Mouse (Mus musculus): Measurements from ENCODE around the gene Skida1.
"Not testable (repeated sequence)": the region's sequence is repeated elsewhere in the genome, so short reads cannot be mapped to it uniquely, and the experiment has no call there.

The Skida1 gene

DNA sequence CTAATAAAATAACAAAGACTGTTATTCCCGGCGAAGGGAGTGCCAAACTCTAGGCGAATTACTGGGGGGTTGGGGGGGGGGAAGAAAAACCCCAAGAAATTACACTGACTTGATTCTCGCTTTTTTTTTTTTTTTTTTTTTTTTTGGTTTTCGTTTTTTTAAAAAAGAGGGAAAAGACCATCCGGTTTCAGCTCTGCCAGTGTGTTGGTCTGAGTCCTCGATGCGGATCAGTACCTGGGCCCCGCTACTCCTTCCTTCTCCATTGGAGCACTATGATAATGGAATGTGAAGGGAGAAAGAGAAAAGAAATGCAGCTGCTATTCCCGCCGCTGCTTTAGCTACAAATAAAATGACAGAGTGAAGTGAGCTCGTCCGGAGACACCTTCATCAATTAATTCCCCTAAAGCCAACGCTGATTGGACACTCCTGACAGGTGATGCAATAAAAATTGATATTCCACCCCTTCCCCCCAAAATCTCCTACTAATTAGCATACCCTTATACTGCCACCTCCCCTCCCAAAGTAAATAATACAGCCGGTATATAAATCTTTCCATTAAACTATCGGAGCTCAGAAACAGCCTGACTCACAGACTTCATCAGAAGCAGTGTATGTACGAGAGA, at the start of gene Skida1:
Skida1 (minus strand) TSS at position 599 of the 623 bp plus-strand sequence.
- peak in 1 of 2 experiments; percentile 31 for DNase-seq (ENCODE audit: low spot score in 2 of 2)

DNA sequence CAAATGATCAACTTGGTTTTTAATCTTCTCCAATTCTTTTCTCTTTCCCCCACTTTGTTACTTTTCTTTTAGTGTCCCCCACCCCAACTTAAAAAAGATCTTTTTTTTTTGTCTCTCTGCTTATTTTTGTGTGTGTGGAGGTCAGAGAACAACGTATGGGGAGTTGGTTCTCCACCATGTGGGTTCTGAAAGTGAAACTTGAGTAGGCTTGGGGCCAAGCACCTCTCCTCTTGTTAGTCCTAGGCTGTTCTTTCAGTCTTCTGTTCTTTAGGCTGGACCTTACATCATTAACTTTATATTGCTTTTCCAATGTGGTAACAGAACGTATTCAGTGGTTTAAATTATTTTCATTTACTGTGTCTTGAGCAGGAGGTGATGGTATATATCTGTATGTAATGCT, 47.0 kb upstream of the Skida1 start:
- no peak for DNase-seq (ENCODE audit: low spot score in 2 of 2)

DNA sequence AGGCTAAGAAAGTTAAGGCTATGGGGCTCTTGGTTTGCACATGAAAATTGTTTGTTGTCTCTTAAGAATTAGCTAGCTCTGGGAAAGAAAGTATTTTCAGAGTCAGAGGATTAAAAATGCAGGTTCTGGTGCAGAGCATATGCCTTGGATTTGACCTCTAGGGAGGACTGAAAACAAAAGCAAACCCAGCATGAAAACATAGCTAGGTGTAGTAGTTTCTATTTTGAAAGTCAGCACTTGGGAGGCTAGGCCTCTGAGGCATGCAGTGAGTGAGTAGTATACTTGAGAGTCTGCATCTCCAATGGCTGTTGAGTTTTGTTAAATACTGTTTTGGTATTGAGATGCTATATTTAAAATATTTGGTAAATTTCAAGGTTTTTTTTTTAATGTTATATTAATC, 45.5 kb upstream of the Skida1 start:
- no peak for DNase-seq (ENCODE audit: low spot score in 2 of 2)

DNA sequence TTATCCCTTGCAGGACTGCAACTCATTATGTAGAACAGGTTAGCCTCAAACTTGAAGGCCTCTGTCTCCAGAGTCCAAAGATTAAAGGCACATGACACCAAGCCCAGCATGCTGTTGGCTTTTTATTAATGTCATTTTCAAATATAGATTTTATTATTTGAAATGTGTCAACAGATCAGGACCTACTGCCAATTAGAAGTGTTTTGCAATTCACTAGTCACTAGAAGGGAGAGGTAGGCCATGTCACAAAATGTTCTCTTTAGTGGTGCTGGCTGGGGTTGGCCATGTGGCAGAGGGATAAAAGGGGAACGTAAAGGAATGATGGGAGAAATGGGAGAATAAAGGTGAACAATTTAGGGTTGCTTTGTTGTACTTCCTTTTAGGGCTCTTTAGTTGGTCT, 45.0 kb upstream of the Skida1 start:
- DNase-seq (ENCODE audit: low spot score in 2 of 2), result no peak

DNA sequence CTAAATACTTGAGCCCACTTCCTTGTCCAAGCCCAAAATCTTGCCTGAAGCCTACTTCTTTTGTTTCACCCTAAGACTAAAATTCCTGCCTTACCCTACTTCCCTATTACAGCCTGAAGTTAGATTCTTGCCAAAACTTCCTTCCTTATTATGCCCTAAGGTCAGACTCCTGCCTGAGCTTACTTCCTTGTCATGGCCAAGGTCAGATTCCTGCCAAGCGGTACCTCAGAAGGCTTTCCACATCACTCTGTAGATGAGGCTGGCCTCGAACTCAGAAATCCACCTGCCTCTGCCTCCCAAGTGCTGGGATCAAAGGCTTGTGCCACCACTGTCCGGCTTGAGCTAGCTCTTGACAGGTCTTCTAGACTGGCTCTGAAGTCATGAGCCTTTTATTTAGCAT, 38.8 kb upstream of the Skida1 start:
- not testable (repeated sequence) for DNase-seq (ENCODE audit: low spot score in 2 of 2)

DNA sequence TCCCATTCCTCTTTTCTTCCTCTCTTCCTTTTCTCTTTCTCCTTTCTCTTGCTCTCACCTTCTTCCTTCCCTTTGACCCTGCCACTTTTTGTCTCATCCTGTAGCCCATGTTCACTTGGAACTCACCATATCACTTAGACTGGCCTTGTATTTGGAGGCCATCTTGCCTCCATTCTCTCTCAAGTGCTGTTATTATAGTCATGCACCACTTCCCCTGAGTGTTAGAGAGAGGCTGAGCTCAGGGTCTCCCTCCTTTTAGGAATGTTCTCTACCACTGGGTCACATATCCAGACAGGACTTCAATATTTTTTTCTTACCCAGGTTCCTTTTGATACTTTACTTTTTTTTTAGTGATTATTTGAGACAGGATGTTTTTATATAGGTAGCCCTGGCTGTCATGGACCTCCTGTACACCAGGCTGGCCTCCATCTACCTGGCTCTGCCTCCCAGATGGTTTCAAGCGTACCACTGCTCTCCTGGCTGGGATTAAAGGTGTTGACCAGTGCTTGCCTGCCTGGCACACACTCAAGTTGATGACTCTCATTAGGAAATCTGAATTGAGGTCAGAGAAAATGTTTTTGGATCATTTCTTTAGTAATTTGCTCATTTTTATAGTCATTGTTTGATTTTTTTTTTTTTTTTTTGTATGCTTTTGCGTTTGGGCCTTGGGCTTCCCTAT, 31.5 kb upstream of the Skida1 start:
- no peak for DNase-seq (ENCODE audit: low spot score in 2 of 2)

DNA sequence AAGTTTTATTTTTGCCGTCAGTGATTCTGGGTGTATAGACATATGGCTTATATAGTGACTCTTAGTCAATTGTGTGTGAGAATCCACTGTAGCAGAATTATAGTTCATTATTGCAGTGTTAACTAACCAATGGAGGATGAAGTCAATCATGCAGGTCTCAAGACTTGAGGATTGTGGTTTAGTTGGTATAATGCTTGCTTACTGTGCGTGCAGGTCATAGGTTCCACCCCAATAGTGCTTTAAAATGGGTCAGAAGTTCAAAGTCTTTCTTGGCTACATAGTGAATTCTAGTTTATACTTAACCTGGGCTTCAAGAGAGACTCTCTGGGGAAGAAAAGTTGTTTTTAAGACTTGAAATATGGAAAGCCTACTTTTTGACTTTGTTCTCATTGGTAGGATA, 23.1 kb upstream of the Skida1 start:
- no peak for DNase-seq (ENCODE audit: low spot score in 2 of 2)

DNA sequence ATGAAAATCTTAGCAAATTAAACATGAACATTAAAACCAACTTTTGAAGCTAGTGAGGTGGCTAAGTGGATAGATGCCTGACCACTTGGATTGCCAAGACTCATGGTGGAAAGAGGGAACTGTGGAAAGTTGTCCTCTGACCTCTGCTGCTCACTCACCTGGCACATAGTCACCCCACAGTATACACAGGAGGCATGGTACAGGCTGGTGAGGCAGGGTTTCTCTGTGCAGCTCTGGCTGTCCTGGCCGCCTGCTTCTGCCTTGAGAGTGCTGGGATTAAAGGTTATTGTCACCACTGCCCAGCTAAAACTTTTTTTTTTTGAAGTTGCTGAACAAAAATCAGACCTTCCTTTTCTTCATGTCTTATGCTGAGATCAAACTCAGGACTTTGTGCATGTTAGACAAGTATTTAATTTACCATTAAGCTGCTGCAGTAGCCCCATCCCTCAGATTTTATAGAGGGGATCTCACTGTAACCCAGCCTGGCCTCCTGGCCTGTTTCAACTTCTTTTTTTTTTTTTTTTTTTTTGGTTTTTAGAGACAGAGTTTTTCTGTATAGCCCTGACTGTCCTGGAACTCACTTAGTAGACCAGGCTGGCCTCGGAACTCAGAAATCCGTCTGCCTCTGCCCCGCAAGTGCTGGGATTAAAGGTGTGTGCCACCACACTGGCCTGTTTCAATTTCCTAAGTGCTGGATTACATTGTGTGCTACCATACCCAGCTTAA, 19.4 kb upstream of the Skida1 start:
- no peak for DNase-seq (ENCODE audit: low spot score in 2 of 2)

DNA sequence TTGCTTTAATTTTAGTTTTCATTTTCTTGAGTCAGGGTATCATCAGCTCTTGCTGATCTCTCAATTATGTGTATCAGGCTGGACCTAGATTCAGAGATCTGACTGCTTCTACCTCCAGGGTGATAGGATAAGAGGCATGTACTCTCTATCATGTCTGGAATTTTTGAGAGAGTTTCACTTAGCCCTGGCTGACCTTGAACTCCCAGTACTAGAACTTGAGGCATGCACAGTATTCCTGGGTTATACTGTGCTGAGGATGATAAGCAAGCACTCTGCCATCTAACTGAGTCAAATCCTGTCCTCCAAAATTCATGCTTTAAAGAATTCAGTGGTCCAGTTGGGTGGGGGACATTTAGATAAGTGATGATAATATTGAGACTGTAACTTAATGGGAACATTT, 17.6 kb upstream of the Skida1 start:
- DNase-seq (ENCODE audit: low spot score in 2 of 2), result no peak

DNA sequence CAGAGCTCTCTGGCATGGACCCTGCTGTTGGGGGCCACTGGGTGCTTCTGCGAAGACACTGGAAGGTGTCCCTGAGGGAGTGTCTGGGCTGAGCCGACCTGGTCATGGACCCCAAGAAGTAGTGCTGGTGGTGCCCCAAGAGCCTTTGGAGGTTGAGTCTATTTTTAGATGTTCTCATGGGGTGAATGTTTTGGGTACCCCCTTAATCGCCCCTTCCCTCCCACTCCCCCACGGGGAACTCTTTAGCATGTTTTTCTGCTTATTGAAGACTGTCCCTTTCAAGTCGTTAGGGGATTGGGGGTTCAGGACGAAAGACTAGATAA, 16.8 kb upstream of the Skida1 start:
- no peak for DNase-seq (ENCODE audit: low spot score in 2 of 2)

DNA sequence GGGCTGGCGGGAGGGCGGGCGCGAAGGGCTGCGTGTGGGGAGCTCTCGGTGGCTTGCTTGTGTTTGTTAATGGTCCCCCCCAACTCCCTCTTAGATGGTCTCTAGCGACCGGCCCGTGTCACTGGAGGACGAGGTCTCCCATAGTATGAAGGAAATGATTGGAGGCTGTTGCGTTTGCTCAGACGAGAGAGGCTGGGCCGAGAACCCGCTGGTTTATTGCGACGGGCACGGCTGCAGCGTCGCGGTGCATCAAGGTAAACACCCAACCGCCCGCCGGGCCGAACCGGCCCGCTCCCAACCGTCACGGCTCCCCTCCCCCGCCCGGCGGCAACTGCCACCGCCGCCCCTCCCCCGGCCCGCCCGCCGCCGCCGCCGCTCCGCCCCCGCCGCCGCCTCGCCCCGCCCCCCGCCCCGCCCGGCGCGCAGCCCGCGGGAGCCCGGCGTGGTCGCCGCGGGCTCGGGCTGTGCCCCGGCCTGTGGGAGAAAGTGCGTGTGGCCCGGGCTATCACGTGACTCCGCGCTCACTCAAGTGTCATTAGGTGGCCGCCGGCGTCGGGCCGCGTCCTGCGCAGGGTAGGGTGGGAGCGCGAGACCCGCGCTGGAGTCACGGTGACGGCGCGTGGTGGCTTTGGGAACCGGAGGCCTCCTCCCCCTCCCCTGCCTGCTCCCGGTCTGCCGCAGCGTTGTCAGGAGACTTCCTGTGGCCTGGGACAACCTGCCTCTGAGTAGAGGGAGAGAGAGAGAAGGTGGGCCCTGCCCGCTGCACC, 16.3 kb upstream of the Skida1 start:
- DNase-seq (ENCODE audit: low spot score in 2 of 2), result peak; percentile 44 to 72

DNA sequence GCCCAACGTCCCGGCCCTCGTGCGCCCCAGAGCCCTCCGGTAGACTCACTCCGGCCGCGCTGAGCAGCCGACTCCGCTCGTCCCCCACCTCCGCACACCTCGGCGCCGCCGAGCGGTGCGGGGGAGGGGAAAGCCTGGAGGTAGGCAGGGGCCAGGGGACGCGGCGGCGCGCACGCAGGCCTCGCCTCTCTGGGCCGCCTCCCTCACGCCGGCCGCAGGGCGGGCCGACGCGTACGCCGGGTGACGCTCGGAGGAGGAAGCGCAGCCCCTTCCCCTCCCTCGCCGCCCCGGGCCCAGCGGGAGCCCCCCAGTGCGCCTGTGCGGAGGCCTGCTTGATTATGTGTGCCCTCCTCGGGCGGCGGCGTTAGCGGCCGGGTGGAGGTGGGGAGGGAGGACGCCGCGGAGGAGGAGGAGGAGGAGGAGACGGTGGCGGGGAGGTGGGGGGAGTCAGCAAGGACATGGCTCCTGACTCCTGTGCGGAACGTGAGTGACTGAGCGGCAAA, 15.6 kb upstream of the Skida1 start:
- DNase-seq (ENCODE audit: low spot score in 2 of 2), result peak; percentile 83 to 94

DNA sequence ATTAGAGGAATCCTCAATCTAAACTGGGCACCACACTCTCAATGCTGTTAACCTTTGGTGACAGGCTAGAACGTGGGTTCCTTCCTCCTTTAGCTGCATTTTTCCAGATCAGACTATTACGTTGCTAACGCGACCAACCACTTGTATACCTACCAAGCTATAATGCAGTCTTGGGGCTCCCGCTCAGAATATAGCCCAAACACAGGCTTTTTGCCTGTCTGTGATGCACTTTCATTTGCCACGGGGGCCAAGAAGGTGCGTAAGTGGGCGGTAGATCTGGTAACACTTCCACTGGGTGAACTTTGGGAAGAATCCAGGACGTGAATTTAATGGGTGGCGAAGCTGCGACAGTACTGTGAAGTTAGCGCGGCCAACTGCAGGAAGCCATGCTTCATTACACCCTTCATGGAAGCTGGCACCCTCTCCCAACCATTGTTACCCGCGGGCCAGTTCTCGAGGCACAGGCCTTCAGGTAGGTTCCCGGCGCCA, 15.0 kb upstream of the Skida1 start:
- DNase-seq (ENCODE audit: low spot score in 2 of 2), result peak in 1 of 2 experiments; percentile 34

DNA sequence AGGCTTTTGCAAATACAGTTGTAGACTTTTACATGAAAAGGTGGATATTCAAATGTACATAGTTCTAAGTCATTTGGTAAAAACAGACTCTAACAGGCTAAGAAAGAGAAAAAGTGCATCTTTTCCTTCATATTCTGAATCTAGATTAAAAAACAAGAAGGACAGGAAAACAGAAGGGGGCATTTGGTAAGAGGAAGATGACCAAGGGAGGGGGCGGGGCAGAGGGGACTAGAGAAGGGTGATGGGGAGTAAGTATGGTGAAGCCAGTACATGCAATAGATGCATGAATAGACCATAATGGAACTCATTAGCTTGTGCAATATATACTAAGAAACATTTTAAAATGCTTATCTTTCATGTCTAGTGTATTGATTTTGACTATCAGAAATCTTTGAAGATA, 11.5 kb upstream of the Skida1 start:
- no peak for DNase-seq (ENCODE audit: low spot score in 2 of 2)

DNA sequence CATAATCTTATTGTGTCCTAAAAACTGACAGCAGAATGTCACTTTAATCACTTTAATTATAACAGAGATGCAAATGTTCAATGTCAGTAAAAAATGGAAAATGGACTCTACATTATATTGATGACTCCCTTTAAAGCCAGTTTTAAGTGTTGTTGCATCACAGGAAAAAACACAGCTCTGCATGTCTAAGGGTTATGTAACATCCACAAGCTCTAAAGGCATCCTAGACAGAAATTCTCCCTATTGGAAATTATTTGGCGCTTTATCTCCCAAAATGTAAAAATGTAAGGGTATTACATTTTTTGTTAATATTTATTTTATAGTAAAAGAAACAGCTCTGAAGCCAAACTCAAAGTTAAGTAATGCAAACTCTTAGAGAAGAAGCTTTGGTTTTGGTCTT, 11.0 kb upstream of the Skida1 start:
- DNase-seq (ENCODE audit: low spot score in 2 of 2), result no peak

DNA sequence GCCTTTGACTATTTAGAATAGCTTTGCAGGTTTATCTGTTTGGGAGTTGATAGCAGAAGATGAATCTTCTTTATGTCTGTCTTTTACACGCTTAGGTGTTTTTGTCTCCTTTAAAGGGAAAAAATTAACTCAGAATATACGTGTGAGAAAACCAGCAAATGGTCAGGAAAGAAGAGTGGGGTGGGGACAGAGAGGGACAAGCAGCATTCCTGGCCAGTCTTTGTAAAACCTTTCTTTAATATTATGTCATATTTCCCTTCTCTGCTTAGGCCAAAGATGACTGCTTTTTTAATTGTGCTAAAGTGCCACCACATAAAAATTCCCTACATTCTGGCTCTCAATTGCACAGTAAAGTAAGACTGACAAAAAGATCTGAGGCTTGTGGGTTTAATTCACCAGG, 10.2 kb upstream of the Skida1 start:
- DNase-seq (ENCODE audit: low spot score in 2 of 2), result no peak

DNA sequence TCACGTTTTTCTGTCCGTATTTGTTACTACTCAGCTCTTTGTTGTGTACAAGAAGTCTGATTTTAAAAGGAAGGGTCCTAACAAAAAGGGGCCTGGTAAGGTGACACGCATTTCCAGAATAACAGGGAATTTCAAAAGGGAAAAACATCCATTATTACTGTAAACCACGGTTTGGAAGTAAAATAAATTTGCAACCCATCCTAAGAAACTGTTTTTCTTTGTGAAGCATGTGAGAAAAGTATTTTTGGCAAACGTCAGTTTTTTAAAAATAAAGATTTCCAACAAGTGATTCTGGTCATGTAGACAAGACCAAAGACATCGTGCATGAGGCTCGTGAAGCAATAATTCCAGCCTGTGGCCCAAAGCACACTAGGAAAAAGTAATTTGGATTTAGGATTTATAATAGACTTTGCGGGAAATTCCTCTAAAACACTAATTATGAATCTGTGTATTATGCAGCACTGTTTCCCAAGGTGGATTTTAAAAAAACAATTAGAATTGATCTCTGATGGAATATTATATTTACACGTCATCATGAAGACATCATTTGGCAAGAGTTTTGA, 9.4 kb upstream of the Skida1 start:
- DNase-seq (ENCODE audit: low spot score in 2 of 2), result no peak

DNA sequence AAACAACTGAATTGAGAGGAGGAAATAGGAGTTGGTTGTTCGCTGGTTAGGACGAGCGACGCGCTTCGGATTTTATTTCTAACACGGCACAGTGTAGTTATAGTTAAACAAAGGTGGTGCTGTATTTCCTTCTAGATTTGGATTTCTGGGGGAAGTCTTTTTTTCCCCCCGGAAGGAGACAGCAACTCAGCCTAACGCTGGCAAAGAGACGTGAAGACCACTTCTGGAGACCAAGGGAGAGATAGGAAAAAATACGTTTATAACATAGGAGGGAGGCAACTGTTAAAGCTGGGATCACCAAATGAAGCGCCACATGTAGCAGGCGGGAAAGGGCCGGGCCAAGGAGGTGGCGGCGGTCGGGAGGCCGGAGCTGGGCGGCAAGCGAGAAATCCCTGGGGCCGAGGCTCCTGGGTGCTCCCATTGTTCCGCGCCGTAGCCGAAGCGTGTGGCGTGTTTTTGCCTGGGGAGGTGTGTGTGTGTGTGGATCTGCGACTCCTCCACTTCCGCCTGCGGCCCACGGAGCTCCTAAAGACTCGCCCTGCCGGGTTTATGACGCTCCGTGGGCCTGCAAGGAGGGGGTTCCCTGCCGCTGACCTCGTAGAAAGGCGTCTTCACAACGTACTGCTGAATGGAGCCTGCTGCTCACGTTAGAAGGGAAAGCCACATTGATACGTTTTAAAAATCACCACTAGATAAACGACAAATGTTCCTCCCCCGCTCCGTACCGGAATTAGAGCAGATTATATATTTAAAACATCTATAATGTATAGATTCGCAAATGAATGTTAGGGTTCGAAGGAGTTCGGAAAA, 8.7 kb upstream of the Skida1 start:
- peak in 1 of 2 experiments; percentile 47 for DNase-seq (ENCODE audit: low spot score in 2 of 2)

DNA sequence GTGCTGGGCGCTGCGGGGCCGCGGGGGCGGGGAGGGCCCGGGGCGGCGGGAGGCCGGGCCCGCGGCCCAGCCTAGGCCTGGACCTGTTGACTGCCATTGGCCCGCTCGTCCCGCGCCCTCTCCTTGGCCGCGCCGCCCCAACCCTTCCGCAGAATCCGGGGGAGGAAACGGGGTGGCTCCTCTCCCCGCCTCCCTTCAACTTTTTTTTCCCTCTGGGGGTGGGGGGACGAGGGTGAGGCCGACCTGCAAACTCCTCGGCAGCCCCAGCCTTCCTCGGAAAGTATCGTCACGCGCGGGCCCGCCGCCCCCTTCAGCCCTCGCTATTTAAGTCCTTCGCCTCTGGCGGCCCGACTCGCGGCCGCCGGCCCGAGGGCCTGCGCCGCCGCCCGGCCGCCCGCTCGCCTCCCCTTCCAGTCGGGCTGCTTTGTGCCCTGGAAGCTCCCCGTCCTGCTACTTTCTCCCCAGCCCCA, 8.0 kb upstream of the Skida1 start:
- peak; percentile 74 to 85 for DNase-seq (ENCODE audit: low spot score in 2 of 2)

DNA sequence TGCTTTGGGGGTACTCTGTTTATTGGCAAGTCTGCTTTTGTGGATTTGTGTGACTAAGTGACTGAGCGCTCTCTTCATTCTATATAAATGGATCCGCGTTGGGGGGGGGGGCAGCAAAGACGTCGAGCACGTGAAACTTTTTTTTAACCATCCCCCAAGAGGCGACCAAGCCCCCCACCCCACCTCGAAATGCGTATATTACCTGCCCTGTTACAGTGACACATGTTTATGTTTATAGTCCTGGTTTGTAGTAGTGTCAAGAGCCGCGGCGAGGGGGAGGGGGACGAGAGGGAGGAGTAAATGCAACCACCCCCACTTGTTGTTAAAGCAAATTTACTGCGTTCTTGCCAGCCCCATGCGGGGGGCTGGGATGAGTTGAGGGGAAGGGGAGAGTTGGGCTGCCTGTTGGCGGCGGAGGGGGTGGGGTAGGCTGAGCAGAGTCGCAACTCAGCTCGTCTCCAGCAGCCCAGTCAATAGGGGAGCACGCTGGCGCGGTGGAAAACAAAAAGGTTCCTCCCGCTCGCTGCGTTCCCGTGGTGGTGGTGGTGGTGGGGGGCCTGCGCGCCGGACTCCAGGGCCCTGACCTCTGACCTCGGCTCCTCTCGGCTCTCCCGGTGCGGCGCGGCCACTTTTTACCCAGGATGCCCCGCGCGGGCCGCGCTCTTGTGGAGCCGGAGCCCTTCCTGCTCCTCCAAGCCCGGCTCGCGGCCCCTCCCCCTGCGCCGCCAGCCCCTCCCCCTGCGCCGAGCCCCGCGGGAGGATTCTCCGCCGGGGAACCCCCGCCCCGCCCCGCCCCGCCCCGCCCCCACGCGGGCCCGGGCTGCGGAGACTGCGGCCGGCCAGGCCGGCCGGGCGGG, 7.3 kb upstream of the Skida1 start:
- DNase-seq (ENCODE audit: low spot score in 2 of 2), result peak; percentile 81 to 94

All from cerebellum, postnatal 4 days (tissue).